Mouse (Mus musculus) forebrain, embryonic 15.5 days (tissue): ENCODE data around the gene Fgfr2. TPM values are rescaled to one million over a fixed set of nuclear protein-coding genes. Genes with fewer than 3 reads are reported as not detected.
"Not testable (repeated sequence)": the region's sequence is repeated elsewhere in the genome, so short reads cannot be mapped to it uniquely, and the experiment has no call there.

ENCODE experiments used
- ATAC-seq: fragments of 200-750 bp; cut with Nextera tagmentation; replicated peaks from 2 replicates; pipeline ENCODE4 v1.8.0; 2017; ENCODE audit warnings: mild to moderate bottlenecking, moderate TSS enrichment, moderate library complexity
- H3K27ac ChIP-seq: fragments of 300-500 bp; sonication (generic); replicated peaks from 2 replicates; pipeline ENCODE4 v1.5.1; 2015; ENCODE audit warnings: mild to moderate bottlenecking, inconsistent platforms
- H3K27me3 ChIP-seq: fragments of 300-500 bp; sonication (generic); 2 replicates; pipeline ENCODE4 v1.6.1; 2015; ENCODE audit warnings: inconsistent platforms
- H3K36me3 ChIP-seq: fragments of 300-500 bp; sonication (generic); 2 replicates; pipeline ENCODE4 v1.6.1; 2015; ENCODE audit warnings: mild to moderate bottlenecking, inconsistent platforms
- H3K4me1 ChIP-seq: fragments of 300-500 bp; sonication (generic); 2 replicates; pipeline ENCODE4 v1.6.1; 2015; ENCODE audit warnings: inconsistent platforms
- H3K4me2 ChIP-seq: fragments of 300-500 bp; sonication (generic); replicated peaks from 2 replicates; pipeline ENCODE4 v1.6.1; 2015; ENCODE audit warnings: mild to moderate bottlenecking, inconsistent platforms
- H3K4me3 ChIP-seq: fragments of 300-500 bp; sonication (generic); 2 replicates; pipeline ENCODE4 v1.5.1; 2015; ENCODE audit warnings: mild to moderate bottlenecking, inconsistent platforms
- H3K9ac ChIP-seq: fragments of 300-500 bp; sonication (generic); replicated peaks from 2 replicates; pipeline ENCODE4 v1.6.1; 2015; ENCODE audit warnings: mild to moderate bottlenecking, inconsistent platforms
- H3K9me3 ChIP-seq: fragments of 300-500 bp; sonication (generic); 2 replicates; pipeline ENCODE4 v1.6.1; 2016; ENCODE audit warnings: inconsistent platforms
- WGBS: fragments of 180-500 bp; shearing (Covaris S2); methylation state at CpG from one replicate; pipeline ENCODE4 v1.1.7; 2015; ENCODE audit warnings: mixed read lengths; 5-methylcytosine and 5-hydroxymethylcytosine counted together
- polyA plus RNA-seq: library from polyadenylated mRNA; unstranded; fragments of >200 nt; fragmentation: Nextera tagmentation; extraction: Ambion mirVana; gene quantifications from 2 replicates; pipeline ENCODE4 v1.2.1, GENCODE M21; 2015

The Fgfr2 gene
- polyA plus RNA-seq, 1 experiment from 2014 or later, result 48.1 TPM

- H3K4me1 ChIP-seq, result no peaks in the 10 kb centered on the region
- WGBS, result 88% methylated on average over 1 of the region's 1 CpGs
- ATAC-seq, result no peak
- no peak overlapping the region for H3K9ac ChIP-seq
- H3K27me3 ChIP-seq, result no peaks in the 10 kb centered on the region
- H3K4me2 ChIP-seq, result no peak overlapping the region
- H3K9me3 ChIP-seq, result no peaks in the 10 kb centered on the region
- H3K36me3 ChIP-seq, result no peaks in the 10 kb centered on the region
- no peak overlapping the region for H3K27ac ChIP-seq
- H3K4me3 ChIP-seq, result no peak overlapping the region
These were observed 658.3 kb downstream of the Fgfr2 start for GRCm38 (mm10) chr7:132464894-132465293.

GRCm38 (mm10) chr7:132458493-132458892 lies 664.7 kb downstream of the Fgfr2 start:
- no peak for ATAC-seq
- H3K9me3 ChIP-seq, result no peaks in the 10 kb centered on the region
- peaks cover 16% of the 10 kb centered on the region for H3K4me1 ChIP-seq
- H3K9ac ChIP-seq, result no peak overlapping the region
- peak overlapping the region; percentile 46 for H3K27ac ChIP-seq
- H3K36me3 ChIP-seq, result no peaks in the 10 kb centered on the region
- 13% methylated on average over 7 of the region's 7 CpGs for WGBS
- H3K4me3 ChIP-seq, result no peak overlapping the region
- no peaks in the 10 kb centered on the region for H3K27me3 ChIP-seq
- H3K4me2 ChIP-seq, result no peak overlapping the region

- H3K9ac ChIP-seq, result no peak overlapping the region
- H3K9me3 ChIP-seq, result no peaks in the 10 kb centered on the region
- 22% methylated on average over 11 of the region's 11 CpGs for WGBS
- H3K27ac ChIP-seq, result no peak overlapping the region
- peaks cover 16% of the 10 kb centered on the region for H3K4me1 ChIP-seq
- H3K27me3 ChIP-seq, result no peaks in the 10 kb centered on the region
- H3K36me3 ChIP-seq, result no peaks in the 10 kb centered on the region
- no peak for ATAC-seq
- no peak overlapping the region for H3K4me3 ChIP-seq
- no peak overlapping the region for H3K4me2 ChIP-seq
These were observed 668.0 kb downstream of the Fgfr2 start for GRCm38 (mm10) chr7:132455071-132455720.

GRCm38 (mm10) chr7:132449891-132450735 lies 673.0 kb downstream of the Fgfr2 start:
- Histone ChIP-seq H3K36me3 (no peaks in the 10 kb centered on the region), H3K4me1 (peaks cover 2% of the 10 kb centered on the region; the same call in 1 of the 2 replicates), H3K27me3 (no peaks in the 10 kb centered on the region), H3K4me2 (no peak overlapping the region), H3K9ac (no peak overlapping the region), H3K27ac (peak overlapping the region; percentile 52), H3K9me3 (no peaks in the 10 kb centered on the region), H3K4me3 (no peak overlapping the region)
- 65% methylated on average over 6 of the region's 6 CpGs for WGBS
- no peak for ATAC-seq

- Histone ChIP-seq H3K4me3 (no peak overlapping the region), H3K36me3 (no peaks in the 10 kb centered on the region), H3K4me1 (peaks cover 2% of the 10 kb centered on the region; the same call in 1 of the 2 replicates), H3K9ac (no peak overlapping the region), H3K4me2 (no peak overlapping the region), H3K27me3 (no peaks in the 10 kb centered on the region), H3K9me3 (no peaks in the 10 kb centered on the region), H3K27ac (no peak overlapping the region)
- ATAC-seq, result no peak
- 83% methylated on average over 4 of the region's 4 CpGs for WGBS
These were observed 674.5 kb downstream of the Fgfr2 start for GRCm38 (mm10) chr7:132448511-132449154.

- Histone ChIP-seq H3K9me3 (no peaks in the 10 kb centered on the region), H3K27ac (no peak overlapping the region), H3K36me3 (no peaks in the 10 kb centered on the region), H3K9ac (no peak overlapping the region), H3K4me2 (no peak overlapping the region), H3K4me3 (no peak overlapping the region), H3K4me1 (peaks cover 2% of the 10 kb centered on the region; the same call in 1 of the 2 replicates), H3K27me3 (no peaks in the 10 kb centered on the region)
- WGBS, result 88% methylated on average over 5 of the region's 5 CpGs
- ATAC-seq, result no peak
These were observed 675.6 kb downstream of the Fgfr2 start for GRCm38 (mm10) chr7:132447558-132447957.

- H3K27ac ChIP-seq, result no peak overlapping the region
- WGBS, result 69% methylated on average over 5 of the region's 5 CpGs
- no peak for ATAC-seq
- H3K9ac ChIP-seq, result no peak overlapping the region
- no peak overlapping the region for H3K4me3 ChIP-seq
- H3K4me1 ChIP-seq, result peaks cover 2% of the 10 kb centered on the region; the same call in 1 of the 2 replicates
- H3K27me3 ChIP-seq, result no peaks in the 10 kb centered on the region
- H3K9me3 ChIP-seq, result no peaks in the 10 kb centered on the region
- no peaks in the 10 kb centered on the region for H3K36me3 ChIP-seq
- H3K4me2 ChIP-seq, result no peak overlapping the region
These were observed 676.3 kb downstream of the Fgfr2 start for GRCm38 (mm10) chr7:132446841-132447240.

GRCm38 (mm10) chr7:132444221-132444620 lies 678.9 kb downstream of the Fgfr2 start:
- Histone ChIP-seq H3K27ac (no peak overlapping the region), H3K4me1 (no peaks in the 10 kb centered on the region), H3K9me3 (no peaks in the 10 kb centered on the region), H3K9ac (no peak overlapping the region), H3K4me3 (no peak overlapping the region), H3K27me3 (no peaks in the 10 kb centered on the region), H3K4me2 (no peak overlapping the region), H3K36me3 (no peaks in the 10 kb centered on the region)
- no peak for ATAC-seq
- 95% methylated on average over 2 of the region's 2 CpGs for WGBS

- no peaks in the 10 kb centered on the region for H3K27me3 ChIP-seq
- no peak for ATAC-seq
- no peaks in the 10 kb centered on the region for H3K36me3 ChIP-seq
- no peak overlapping the region for H3K9ac ChIP-seq
- no peaks in the 10 kb centered on the region for H3K9me3 ChIP-seq
- H3K27ac ChIP-seq, result no peak overlapping the region
- H3K4me3 ChIP-seq, result no peak overlapping the region
- no peak overlapping the region for H3K4me2 ChIP-seq
- WGBS, result 70% methylated on average over 2 of the region's 2 CpGs
- H3K4me1 ChIP-seq, result no peaks in the 10 kb centered on the region
These were observed 679.4 kb downstream of the Fgfr2 start for GRCm38 (mm10) chr7:132443769-132444168.

- WGBS, result 93% methylated on average over 3 of the region's 3 CpGs
- ATAC-seq, result no peak
- no peak overlapping the region for H3K4me2 ChIP-seq
These were observed 680.0 kb downstream of the Fgfr2 start for GRCm38 (mm10) chr7:132443134-132443533.

GRCm38 (mm10) chr7:132442133-132442763 lies 680.9 kb downstream of the Fgfr2 start:
- H3K36me3 ChIP-seq, H3K9me3 ChIP-seq, H3K4me3 ChIP-seq, H3K4me1 ChIP-seq, H3K4me2 ChIP-seq, H3K27ac ChIP-seq, ATAC-seq, H3K9ac ChIP-seq, H3K27me3 ChIP-seq: not testable (repeated sequence)
- 94% methylated on average over 3 of the region's 3 CpGs for WGBS

More at GRCm38 (mm10) chr7:132443134-132443533, 680.0 kb downstream of the Fgfr2 start:
- Histone ChIP-seq H3K9ac (no peak overlapping the region), H3K9me3 (no peaks in the 10 kb centered on the region), H3K36me3 (no peaks in the 10 kb centered on the region), H3K27ac (no peak overlapping the region), H3K4me3 (no peak overlapping the region), H3K4me1 (no peaks in the 10 kb centered on the region), H3K27me3 (no peaks in the 10 kb centered on the region)

GRCm38 (mm10) chr7:132439916-132440315 lies 683.2 kb downstream of the Fgfr2 start:
- Histone ChIP-seq H3K9me3 (no peaks in the 10 kb centered on the region), H3K9ac (no peak overlapping the region), H3K4me1 (no peaks in the 10 kb centered on the region), H3K27ac (no peak overlapping the region), H3K36me3 (no peaks in the 10 kb centered on the region), H3K4me2 (no peak overlapping the region), H3K4me3 (no peak overlapping the region), H3K27me3 (no peaks in the 10 kb centered on the region)
- WGBS, result 95% methylated on average over 6 of the region's 6 CpGs
- ATAC-seq, result no peak
